Mouse (Mus musculus) megakaryocyte, embryonic 14.5 days (primary cell): ENCODE data around the gene Cap2. TPM values are rescaled to one million over a fixed set of nuclear protein-coding genes. Genes with fewer than 3 reads are reported as not detected.
A peak's percentile ranks its signal among the peaks of the same experiment; 100 is the strongest.

Experiments
- H3K27me3 ChIP-seq: replicated peaks from 2 replicates; pipeline ENCODE3; 2012; ENCODE audit warnings: inconsistent platforms
- H3K36me3 ChIP-seq: replicated peaks from 2 replicates; pipeline ENCODE3; 2012; ENCODE audit warnings: low read length, inconsistent platforms, mixed read lengths
- H3K4me1 ChIP-seq: 2 replicates; pipeline ENCODE4 v1.6.1; 2012; ENCODE audit warnings: inconsistent platforms
- H3K4me3 ChIP-seq: replicated peaks from 2 replicates; pipeline ENCODE3; 2012; ENCODE audit warnings: moderate library complexity, mild to moderate bottlenecking, inconsistent platforms
- H3K9me3 ChIP-seq: 2 replicates; pipeline ENCODE4 v1.6.1; 2012; ENCODE audit warnings: inconsistent platforms
- FLI1 ChIP-seq: IDR thresholded peaks from 2 replicates; pipeline ENCODE4 v1.6.1; 2012; ENCODE audit warnings: low read length, inconsistent platforms, mixed read lengths
- GATA1 ChIP-seq: IDR thresholded peaks from 3 replicates; pipeline ENCODE4 v1.6.1; 2012; ENCODE audit warnings: mixed read lengths, low read length, inconsistent platforms, borderline replicate concordance
- polyA plus RNA-seq: library from polyadenylated mRNA; stranded (reverse); fragments of >175 nt; gene quantifications from 2 replicates; pipeline ENCODE4 v1.2.3, GENCODE M21; 2012; ENCODE audit warnings: low replicate concordance; ENCODE audit not compliant: insufficient read depth

Cap2 gene
- polyA plus RNA-seq, 1 experiment, result 1.5 TPM

- peaks cover 50% of the 10 kb centered on the region for H3K36me3 ChIP-seq
- peak overlapping the region; percentile 97 for H3K4me3 ChIP-seq
- no peaks in the 10 kb centered on the region for H3K9me3 ChIP-seq
- peaks cover 2% of the 10 kb centered on the region for H3K27me3 ChIP-seq
- TF ChIP-seq GATA1 (no peak), FLI1 (no peak)
- peaks cover 42% of the 10 kb centered on the region for H3K4me1 ChIP-seq
Measured at GRCm38 (mm10) chr13:46670514-46670913, 168.9 kb downstream of the Cap2 start.

DNA sequence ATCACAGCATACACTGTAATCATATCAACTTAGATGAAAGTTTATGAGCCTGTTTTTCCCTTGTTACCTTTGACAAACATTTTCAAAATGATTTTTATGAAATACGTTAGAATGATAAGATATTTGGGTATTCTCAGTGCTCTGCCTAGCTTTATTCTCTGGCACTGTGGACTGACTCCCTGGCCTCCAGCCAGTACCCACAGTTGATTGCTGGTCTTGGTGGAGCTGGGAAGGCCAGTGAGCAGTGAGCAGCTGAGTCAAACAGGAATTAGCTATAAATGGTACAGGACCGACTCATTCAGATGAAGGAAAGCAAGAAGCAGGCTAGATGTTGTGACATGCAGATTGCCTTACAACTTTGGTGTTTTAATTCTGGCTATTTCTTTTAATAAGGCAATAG is 173.0 kb downstream of the Cap2 start:
- TF ChIP-seq GATA1 (no peak), FLI1 (no peak)
- Histone ChIP-seq H3K9me3 (no peaks in the 10 kb centered on the region), H3K4me1 (peaks cover 34% of the 10 kb centered on the region), H3K36me3 (peaks cover 82% of the 10 kb centered on the region), H3K27me3 (no peaks in the 10 kb centered on the region), H3K4me3 (peak overlapping the region; percentile 26)

DNA sequence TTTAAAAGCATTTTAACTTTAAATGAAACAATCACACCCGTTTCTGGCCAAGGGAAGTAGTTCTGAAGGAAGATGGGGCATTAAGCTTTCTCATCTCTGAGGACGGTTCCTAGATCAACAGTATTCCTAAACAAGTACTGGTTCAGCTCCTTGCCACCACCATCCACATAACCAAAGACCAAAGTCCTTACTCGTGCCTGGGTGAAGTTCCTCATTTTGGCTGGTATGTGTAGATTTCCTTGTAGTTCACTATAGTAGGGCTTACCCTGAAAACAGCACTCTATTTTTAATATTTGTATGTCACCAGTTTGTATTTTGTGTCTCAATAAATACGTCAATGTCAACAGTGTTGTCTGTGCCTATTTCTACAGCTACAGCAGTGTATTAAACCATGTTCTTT is 176.1 kb downstream of the Cap2 start:
- Histone ChIP-seq H3K4me3 (no peak overlapping the region), H3K9me3 (no peaks in the 10 kb centered on the region), H3K4me1 (peaks cover 21% of the 10 kb centered on the region), H3K36me3 (peaks cover 86% of the 10 kb centered on the region), H3K27me3 (no peaks in the 10 kb centered on the region)
- TF ChIP-seq GATA1, result no peak

GRCm38 (mm10) chr13:46682921-46683320 is 181.3 kb downstream of the Cap2 start:
- Histone ChIP-seq H3K4me1 (no peaks in the 10 kb centered on the region; the same call in 1 of the 2 replicates), H3K9me3 (no peaks in the 10 kb centered on the region), H3K27me3 (no peaks in the 10 kb centered on the region), H3K4me3 (no peak overlapping the region), H3K36me3 (peaks cover 93% of the 10 kb centered on the region)
- TF ChIP-seq FLI1 (no peak), GATA1 (no peak)

DNA sequence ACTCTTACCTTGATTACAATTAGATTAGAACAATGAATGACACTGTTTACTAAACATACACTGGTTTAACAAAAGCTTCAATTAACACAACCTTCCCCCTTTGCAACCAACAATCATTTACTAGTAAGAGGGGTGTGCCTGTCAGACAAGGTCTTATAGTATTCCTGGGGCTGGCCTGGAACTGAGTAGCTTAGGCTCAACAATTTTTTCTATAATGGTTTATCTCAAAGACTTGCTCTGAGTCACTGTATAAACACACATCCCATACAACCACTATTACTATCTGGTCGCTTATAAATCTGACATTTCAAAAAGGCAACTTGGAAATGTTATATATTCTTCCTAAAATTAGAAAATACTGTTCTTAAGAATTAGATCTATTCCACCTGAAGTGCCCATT is 181.7 kb downstream of the Cap2 start:
- no peaks in the 10 kb centered on the region for H3K27me3 ChIP-seq

GRCm38 (mm10) chr13:46690559-46691241 is 189.1 kb downstream of the Cap2 start:
- Histone ChIP-seq H3K27me3 (no peaks in the 10 kb centered on the region), H3K4me1 (peaks cover 11% of the 10 kb centered on the region; the same call in 1 of the 2 replicates), H3K4me3 (no peak overlapping the region), H3K9me3 (no peaks in the 10 kb centered on the region), H3K36me3 (peaks cover 97% of the 10 kb centered on the region)
- no peak for TF ChIP-seq FLI1

More for the DNA sequence above, 181.7 kb downstream of the Cap2 start:
- peaks cover 92% of the 10 kb centered on the region for H3K36me3 ChIP-seq
- no peaks in the 10 kb centered on the region; the same call in 1 of the 2 replicates for H3K4me1 ChIP-seq
- no peak overlapping the region for H3K4me3 ChIP-seq
- H3K9me3 ChIP-seq, result no peaks in the 10 kb centered on the region
- TF ChIP-seq FLI1, result no peak
- TF ChIP-seq GATA1, result no peak

DNA sequence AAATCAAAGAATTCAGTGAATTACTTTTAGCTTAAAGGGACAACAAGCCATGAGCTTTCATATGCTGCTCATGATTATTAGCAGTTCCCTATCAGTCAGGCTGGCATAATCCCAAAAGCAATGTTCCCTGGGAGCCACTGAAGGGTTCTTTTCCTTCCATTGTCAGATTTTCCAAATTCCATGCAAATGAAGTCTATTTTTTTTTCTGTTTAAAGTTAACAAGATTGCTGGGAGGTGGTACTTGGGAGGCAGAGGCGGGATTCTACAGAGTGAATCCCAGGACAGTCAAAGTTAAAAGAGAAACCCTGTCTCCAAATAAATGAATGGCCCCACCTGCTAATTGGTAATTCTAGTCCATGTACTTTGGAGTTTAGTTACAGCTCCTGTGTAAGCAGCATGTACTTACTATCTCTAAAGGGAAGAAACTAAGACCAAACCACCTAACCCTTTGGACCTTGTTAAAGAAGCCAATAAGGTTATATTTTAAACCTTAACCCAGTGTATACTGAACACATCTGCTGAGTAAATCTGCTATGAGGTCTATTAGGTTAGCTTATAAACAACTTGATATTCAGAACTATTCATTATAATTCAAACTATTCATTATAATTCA is 193.8 kb downstream of the Cap2 start:
- Histone ChIP-seq H3K9me3 (no peaks in the 10 kb centered on the region), H3K4me3 (no peak overlapping the region)
- no peak for TF ChIP-seq FLI1
- TF ChIP-seq GATA1, result no peak

GRCm38 (mm10) chr13:46695932-46696331 is 194.3 kb downstream of the Cap2 start:
- H3K27me3 ChIP-seq, result no peaks in the 10 kb centered on the region
- TF ChIP-seq FLI1, result no peak
- no peak for TF ChIP-seq GATA1
- H3K36me3 ChIP-seq, result peaks cover 96% of the 10 kb centered on the region
- no peaks in the 10 kb centered on the region for H3K9me3 ChIP-seq
- no peak overlapping the region for H3K4me3 ChIP-seq
- H3K4me1 ChIP-seq, result peaks cover 11% of the 10 kb centered on the region; the same call in 1 of the 2 replicates

More for the DNA sequence above, 193.8 kb downstream of the Cap2 start:
- Histone ChIP-seq H3K36me3 (peaks cover 96% of the 10 kb centered on the region), H3K4me1 (peaks cover 15% of the 10 kb centered on the region; the same call in 1 of the 2 replicates), H3K27me3 (no peaks in the 10 kb centered on the region)

DNA sequence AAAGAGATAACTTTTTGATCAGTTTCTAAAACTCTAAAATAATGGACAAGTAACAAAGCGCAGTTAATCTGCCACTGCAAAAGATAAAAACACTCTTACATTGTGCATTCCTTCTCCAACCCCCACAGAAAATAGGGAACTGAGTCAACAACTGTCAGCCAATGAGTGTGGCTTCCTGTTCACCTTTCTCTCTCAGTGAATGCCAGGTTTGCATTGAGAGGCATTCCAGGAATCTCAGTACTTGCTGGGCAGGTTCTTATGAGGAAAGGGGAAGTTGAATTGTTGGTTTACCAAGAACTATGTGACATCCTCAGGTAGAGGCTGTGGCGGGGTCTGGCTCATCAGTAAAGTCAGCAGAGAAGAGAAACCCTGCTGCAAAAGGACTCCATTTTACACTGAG is 195.1 kb downstream of the Cap2 start:
- H3K27me3 ChIP-seq, result no peaks in the 10 kb centered on the region
- H3K4me3 ChIP-seq, result no peak overlapping the region
- no peaks in the 10 kb centered on the region for H3K9me3 ChIP-seq
- H3K4me1 ChIP-seq, result peaks cover 6% of the 10 kb centered on the region; the same call in 1 of the 2 replicates
- peaks cover 94% of the 10 kb centered on the region for H3K36me3 ChIP-seq
- TF ChIP-seq FLI1, result no peak
- no peak for TF ChIP-seq GATA1

GRCm38 (mm10) chr13:46699372-46699771 is 197.7 kb downstream of the Cap2 start:
- peaks cover 4% of the 10 kb centered on the region; the same call in 1 of the 2 replicates for H3K4me1 ChIP-seq
- no peak for TF ChIP-seq FLI1
- TF ChIP-seq GATA1, result no peak
- peaks cover 95% of the 10 kb centered on the region for H3K36me3 ChIP-seq
- H3K9me3 ChIP-seq, result no peaks in the 10 kb centered on the region
- H3K27me3 ChIP-seq, result no peaks in the 10 kb centered on the region
- no peak overlapping the region for H3K4me3 ChIP-seq

Other genes starting within 250 kb of the Cap2 start
- gene Stmnd1, start 228.1 kb upstream of the Cap2 start, polyA plus RNA-seq, result not detected in 2 replicates
- not detected in 2 replicates for gene Rbm24, start 83.4 kb upstream of the Cap2 start, polyA plus RNA-seq
- 3.5 and 5.8 TPM in 2 replicates for gene Fam8a1, start 167.7 kb downstream of the Cap2 start, polyA plus RNA-seq
- gene Nup153, start 226.1 kb downstream of the Cap2 start, polyA plus RNA-seq, result 0.53 and 2.4 TPM in 2 replicates